Mouse (Mus musculus) brain, embryonic 14.5 days (tissue): ENCODE results near the gene Hltf.

Source experiments
- CTCF ChIP-seq: fragments of 200-500 bp; IDR thresholded peaks from 2 replicates; pipeline ENCODE4 v1.5.1; 2012; ENCODE audit warnings: inconsistent platforms, mild to moderate bottlenecking, moderate library complexity, borderline replicate concordance; ENCODE audit not compliant: insufficient read depth, insufficient read length; ENCODE audit errors: extremely low read depth
- POLR2A ChIP-seq: fragments of 200-500 bp; IDR thresholded peaks from 2 replicates; pipeline ENCODE4 v1.6.1; 2012; ENCODE audit warnings: mild to moderate bottlenecking, inconsistent platforms, borderline replicate concordance; ENCODE audit not compliant: poor library complexity, insufficient read depth, insufficient read length, severe bottlenecking; ENCODE audit errors: extremely low read depth

DNA sequence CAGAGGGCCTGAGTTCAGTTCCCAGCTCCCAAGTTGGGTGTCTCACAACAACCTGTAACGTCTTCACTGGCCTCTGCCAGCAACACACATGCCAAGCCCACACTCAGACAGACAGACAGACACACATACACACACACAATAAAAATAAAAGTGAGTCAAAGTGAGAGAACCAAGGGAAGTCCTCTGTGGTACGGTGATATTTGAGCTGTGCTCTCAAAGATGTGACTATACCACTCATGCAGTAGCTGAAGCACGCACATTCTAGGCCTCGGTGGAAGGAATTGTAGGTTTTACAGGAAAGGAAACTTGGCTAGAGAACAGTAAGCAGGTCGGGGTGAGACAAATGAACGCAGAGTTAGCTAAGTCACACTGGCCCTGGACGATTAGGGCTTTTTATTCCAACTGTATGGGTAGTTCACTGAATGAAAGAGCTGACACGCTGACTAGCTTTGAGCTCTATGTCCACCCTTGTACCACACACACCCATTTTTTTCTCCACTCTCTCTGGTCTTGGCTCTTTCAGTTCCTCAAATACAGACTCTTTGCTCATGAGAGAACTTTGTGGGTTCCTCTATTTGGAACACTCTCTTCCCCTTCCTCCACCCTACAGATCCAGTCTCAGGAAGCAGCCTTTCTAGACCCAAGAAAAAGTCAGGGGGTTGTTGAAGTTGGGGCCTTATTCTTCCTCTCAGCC is 30.5 kb upstream of the Hltf start:
- TF ChIP-seq CTCF (no peak), POLR2A (no peak)
